Mouse (Mus musculus): Measurements from ENCODE around the gene Mroh8. TPM values are rescaled to one million over a fixed set of nuclear protein-coding genes. Genes with fewer than 3 reads are reported as not detected.

The Mroh8 gene
- polyA plus RNA-seq (2012; rRNA removed): 0.22 and 0.51 TPM in 2 replicates

DNA sequence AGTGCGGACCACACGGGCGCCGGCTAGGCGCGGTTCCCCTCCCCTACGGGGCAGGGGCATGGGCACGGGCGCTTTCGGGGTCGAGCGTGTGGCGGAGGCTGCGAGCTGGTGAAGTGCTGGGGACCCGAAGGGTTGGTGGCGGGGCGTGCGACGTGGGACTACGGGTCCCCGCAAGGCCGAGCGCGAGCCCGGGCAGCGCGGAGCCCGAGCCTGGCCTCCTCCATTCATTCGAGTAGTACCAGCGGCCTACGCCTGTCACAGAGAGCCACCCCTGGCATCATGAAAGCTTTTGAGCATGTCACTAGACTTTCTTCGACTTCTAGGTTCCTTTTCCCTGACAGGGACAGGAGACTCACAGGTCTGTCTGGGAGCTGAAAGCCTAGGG, at the start of gene Mroh8:
TSS of gene Mroh8 (minus strand) at position 134 of the 385 bp plus-strand sequence.
- no peak for DNase-seq (ENCODE audit: low read depth)

DNA sequence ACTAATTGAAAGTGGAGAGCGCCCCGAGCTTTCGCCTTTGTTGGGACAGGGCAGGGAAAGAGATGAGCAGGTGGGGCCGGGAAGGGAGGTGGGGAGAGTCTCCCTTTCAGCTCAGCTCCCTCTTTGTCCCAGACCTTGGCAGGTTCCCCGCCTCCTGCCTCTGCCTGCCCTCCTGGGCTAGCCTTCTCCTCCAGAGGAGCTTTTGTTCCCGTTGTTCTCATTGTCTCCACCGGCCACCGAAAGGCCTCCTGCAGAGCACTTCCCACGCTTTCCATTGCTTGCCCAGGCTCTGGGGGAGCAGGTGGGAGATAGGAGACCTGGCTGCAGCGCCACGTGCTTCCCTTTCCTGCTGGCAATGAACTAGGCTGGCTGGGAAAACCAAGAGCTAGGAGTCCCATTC, 49.2 kb upstream of the Mroh8 start:
- DNase-seq (ENCODE audit: low read depth): no peak

DNA sequence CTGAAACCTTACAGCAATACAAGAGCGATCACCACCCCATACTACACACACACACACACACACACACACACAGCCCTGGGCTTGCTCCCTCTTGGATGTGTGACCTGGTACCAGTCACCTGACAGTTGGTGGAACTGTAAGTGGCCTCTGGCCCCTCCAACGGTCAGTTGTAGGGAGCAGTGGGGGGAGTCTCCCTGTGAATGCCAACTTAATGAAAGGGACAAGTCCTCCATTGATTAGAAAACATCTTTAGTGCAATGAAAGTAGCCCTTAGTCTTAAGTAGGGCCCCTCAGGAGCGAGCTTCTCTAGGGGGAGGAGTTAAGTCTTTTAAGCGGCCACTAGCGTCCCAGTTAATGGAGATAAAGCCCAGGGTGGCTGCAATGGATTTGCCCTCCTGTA, 48.8 kb upstream of the Mroh8 start:
- no peak for DNase-seq (ENCODE audit: low read depth)

DNA sequence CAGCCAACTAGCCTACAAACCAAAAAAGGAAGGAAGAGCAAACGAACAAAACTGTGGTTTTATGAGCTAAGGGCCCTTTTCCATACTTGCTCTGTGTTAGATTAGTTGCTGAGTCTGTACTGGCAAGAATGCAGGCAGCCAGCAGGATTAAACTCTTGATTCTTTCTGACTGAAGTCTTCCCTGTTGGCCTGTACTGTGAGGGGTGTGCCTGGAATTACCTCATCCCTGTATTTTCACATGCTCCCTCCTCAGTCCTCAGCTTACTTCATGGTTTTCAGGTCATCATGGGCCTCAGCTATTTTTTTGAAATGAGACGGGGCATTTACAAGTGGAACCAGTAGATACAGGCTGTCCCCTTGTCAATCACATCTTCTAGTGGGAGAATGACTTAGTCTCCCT, 45.9 kb upstream of the Mroh8 start:
- no peak for DNase-seq (ENCODE audit: low read depth)

DNA sequence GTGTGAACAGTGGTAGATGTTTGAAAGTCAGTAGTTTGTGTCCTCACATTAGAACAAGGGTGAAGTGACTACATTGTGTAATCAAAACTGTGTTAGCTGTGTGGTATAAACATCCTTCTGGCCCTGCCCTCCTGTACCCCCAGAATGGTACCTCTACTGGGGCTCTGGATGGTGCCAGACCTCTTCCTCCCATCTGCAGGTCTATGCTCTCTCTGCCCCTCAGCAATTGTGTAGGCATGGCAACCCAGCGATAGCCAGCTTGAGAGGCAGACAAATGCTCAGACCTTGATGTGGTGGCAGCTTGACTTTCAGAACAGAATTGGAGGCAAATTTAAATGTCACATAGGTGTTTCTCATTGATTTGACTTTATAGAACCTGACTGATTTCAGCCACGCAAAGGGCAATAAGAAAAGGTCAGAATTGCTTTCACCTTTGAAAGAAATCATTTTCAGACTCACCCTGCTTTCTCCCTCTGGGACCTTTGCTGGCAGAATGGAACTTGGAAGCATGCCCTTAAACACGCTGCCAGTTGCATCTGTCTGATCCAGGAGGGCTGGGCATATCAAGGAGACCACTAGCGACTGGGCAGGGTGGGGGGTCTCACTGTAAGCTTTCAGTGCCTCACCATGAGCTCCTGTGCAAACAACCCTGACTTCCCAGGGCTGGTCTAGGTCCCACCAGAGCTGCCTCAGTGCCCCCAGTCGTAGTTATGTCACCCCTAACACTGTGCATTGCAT, 42.8 kb upstream of the Mroh8 start:
- no peak for DNase-seq (ENCODE audit: low read depth)

DNA sequence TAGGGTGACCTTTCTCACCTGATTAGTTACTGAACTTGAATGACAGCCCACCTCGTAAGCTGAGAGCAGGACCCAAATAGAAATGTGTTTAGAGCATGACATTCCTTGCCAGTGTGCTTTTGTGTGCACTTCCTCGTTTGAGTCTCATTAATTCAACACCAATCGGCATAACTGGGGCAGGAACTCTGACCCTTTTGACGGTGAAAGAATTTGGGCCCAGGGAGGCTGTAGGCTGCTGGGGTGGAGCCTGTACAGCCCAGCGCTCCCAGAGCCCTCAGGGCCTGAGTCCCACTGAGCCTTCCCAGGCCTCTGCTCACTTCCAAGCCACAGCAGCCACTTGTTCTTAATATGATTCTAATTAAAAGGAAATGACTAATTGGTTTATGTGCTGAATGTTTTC, 41.5 kb upstream of the Mroh8 start:
- no peak for DNase-seq (ENCODE audit: low read depth)

DNA sequence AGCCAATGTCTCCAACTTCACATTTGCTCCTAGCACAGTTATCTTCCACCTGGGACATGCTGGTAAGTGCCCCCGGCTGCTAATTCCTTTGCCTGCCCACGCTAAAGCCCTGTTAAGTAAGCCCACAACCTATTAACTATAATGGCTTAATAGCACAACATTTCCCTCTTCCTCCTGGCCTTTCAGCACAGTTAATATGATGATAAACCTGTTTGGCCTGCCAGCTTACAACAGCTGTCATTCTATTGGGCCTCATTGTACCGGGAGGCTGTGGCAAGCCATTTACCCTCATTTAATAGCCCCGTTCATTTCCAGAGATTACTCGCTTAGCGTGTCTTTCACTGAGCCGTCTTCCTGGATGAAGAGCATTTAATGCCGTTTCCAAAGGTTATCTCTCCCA, 40.8 kb upstream of the Mroh8 start:
- peak; percentile 91 for DNase-seq (ENCODE audit: low read depth)

DNA sequence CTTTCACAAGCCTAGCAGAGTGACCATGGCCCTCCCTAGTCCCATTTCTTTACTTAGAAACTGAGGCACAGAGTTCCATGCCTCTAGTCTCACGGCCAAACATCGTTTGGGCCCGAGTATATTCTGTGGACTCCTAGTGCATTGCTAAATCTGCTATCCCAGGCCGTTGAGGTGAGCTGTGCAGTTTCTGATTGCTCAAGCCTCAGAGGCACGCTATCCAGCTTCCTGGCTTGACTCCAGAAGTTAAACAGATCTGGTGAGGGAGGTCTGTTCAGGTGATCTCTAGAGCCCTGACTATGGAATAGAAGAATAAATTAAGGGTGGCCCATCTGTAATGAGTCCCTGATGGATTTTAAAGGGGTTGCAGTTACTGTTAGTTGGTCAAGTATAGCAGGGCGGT, 37.9 kb upstream of the Mroh8 start:
- no peak for DNase-seq (ENCODE audit: low read depth)

- DNase-seq (ENCODE audit: low read depth): no peak
These were observed 37.1 kb upstream of the Mroh8 start for GRCm38 (mm10) chr2:157316358-157316933.

DNA sequence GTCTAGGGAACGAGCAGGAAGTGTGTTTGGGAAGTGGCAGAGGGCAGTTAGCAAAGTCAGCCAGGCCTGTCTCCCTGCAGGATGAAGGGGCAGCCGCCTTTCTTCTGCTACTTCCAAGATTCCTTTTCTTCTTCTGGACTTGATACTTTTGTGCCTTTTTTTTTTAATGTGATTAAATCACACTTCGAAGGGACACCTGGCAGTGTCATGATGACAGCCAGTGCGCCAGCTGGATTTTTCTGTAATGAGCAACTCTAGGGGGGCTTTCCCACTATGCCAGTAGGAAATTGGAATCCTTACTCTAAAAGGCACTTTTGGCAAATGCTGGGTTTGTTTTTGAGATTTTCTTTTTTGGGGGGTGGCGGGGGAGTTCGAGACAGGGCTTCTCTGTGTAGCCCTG, 36.1 kb upstream of the Mroh8 start:
- no peak for DNase-seq (ENCODE audit: low read depth)

GRCm38 (mm10) chr2:157314310-157314709, 35.0 kb upstream of the Mroh8 start:
- no peak for DNase-seq (ENCODE audit: low read depth)

DNA sequence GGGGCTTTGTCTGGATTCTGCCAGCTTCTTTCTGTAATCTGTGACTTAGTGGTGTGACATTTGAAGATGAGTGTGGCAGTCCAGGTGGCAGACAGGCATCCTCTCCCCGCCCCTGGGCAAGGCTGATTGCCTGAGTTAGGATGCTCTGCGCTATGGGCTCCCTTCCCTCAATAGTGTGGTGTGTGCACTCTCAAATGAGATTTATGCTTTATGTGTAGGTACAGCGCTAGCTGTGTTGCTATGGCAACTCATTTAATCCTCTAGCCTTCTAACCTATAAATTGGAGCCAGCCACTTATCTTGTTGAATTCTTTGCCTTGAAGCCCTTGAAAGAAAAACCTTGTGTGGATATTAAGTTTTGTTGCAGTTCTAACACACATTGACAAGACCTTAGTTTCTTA, 34.4 kb upstream of the Mroh8 start:
- DNase-seq (ENCODE audit: low read depth): no peak

DNA sequence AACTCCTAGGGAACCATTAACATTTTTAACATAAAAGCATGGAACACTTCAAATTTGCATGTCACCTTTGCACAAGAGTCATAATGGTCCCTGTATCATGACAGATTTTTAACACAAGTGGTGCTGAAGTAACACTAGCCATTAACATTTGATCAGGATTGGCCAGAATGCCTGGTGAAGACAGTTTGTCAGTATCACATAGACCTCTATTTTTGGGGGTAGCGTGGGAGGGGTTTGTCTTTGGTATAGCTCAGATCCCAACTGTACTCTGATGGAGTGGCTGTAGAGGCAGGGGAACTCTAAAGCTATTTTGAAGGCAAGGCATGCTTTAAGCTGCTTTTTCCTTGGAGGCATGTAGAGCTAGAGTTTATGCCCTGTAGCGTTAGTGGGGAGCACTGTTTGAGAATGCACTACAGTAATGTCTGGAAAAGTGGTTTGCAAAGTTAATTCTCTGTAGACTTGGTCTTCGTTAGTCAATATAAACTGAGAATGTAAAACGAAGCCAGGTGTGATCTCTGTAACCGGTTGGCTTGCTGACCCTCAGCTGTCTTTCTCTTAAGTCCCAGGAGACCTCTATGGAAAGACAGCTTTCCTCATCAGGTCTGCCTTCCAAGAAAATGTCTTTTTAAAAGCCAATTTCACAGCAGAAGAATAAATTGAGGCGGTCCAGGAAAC, 31.8 kb upstream of the Mroh8 start:
- DNase-seq (ENCODE audit: low read depth): no peak

DNA sequence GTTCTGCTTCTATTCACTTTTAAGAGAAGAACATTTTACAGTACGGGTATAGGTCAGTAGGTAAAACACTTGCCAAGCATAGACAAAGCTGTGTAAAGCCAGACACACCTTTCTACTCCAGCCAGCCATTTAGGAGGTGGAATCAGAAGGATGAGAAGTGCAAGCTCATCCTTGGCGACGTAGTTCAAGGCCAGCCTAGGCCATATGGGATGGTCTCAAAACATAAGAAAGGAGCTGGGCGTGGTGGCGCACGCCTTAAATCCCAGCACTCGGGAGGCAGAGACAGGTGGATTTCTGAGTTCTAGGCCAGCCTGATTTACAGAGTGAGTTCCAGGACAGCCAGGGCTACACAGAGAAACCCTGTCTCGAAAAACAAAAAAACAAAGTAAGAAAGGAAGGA, 30.3 kb upstream of the Mroh8 start:
- no peak for DNase-seq (ENCODE audit: low read depth)

- no peak for DNase-seq (ENCODE audit: low read depth)
These were observed 29.0 kb upstream of the Mroh8 start for GRCm38 (mm10) chr2:157308273-157308917.

DNA sequence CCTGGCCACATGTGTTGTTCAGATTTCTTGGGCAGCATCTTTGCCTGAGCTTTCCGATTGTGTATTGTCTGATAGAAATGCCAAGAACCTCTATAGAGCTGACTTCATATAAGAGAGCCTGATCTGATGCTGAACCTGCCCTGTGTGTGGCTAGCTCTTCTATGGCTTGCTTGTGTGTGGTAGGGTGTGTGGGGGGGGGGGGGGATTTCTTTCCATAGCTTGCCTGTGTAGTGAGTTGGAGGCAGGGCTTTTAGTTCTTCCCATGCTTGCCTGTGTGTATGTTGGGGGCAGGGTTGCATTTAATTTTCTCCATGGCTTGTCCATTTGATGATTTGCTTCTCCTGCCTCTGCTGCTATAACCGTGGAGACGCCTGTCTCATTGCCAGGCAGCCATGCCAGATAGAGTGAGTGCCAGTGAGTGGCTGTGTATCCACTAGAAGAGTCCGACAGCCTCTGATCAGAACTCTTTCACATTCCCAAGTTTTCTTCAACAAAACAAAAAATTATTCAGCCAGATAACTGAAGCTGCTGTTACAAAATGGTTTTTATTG, 28.4 kb upstream of the Mroh8 start:
- no peak for DNase-seq (ENCODE audit: low read depth)

DNA sequence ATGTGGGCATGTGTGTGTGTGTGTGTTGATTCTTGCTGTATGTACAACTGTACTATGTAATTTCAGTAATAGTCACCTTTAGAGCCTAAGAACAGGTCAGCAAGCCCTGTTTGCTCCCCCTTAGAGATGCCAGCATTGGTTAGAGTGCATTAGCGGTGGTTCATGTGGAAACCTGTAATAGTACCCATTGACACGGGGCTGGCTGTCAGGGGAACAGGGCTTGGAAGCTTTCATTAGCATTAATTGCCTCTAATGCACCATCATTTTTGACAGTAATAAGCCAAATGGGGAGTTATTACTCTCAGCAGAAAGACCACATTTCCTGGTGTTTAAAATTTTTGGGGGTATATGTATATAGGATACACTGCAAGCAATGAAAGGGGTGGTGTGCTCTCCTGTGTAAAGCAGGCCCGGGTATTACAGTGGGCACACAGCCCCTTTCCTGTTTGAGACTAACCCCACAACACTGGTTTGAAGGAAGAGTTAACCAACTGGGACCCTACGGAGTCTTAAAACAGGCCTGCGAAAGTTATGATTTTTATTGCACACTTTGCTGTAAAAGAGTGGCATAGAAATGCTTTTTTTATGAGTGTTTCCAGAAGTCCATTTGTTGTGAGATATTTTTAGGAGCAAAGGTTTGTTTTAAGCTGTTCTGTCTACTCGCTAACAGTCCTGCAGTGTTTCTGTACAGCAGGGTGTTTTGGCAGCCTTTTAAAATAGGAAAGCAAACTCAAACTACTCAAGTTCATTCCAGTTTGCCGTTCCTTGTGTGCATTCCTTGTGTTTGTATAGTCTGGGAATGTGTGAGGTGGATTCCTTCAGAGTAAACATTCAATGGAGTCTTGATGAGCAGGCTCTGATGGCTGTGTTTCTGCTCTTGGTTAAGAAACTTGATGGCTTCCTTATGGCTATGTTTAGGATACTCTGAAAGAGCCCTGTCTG, 27.0 kb upstream of the Mroh8 start:
- DNase-seq (ENCODE audit: low read depth): no peak

DNA sequence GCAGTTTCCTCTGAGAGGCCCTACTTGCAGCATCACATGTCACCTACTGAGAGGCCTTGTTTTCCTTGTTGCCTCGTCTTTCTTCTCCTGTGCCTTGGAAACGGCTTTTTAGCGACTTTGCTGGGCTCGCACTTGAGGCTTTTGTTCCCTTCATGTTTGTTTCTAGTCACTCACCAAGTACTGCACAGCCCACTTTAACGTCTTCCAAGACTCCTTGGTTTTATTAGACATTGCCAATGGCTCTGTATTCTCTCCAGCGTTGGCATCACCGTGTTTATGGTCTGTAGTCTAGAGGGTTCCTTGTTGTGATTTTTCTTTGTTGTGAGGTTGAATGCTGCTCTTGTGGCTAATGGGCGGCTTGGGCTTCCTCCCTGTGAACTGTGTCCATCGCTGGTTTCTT, 23.7 kb upstream of the Mroh8 start:
- DNase-seq (ENCODE audit: low read depth): no peak

DNA sequence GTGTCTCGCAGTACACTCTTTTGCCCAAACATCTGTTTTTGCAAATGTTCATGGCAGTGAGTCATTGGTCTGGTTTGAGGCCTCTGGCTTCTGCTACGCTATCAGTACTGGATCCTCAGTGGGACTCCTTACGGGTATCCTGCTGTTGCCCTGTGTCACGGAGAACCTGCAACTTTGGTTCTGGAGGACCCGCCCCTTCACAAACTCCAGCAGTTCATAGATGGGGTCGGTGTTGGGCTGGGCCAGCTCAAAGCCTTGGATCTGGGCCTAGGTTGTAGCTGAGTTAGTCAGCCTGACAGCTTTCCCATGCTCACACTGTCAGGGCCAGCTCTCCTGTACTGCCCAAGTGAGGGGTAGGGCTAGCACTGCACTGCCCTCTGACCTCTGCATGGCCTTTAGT, 20.7 kb upstream of the Mroh8 start:
- no peak for DNase-seq (ENCODE audit: low read depth)

DNA sequence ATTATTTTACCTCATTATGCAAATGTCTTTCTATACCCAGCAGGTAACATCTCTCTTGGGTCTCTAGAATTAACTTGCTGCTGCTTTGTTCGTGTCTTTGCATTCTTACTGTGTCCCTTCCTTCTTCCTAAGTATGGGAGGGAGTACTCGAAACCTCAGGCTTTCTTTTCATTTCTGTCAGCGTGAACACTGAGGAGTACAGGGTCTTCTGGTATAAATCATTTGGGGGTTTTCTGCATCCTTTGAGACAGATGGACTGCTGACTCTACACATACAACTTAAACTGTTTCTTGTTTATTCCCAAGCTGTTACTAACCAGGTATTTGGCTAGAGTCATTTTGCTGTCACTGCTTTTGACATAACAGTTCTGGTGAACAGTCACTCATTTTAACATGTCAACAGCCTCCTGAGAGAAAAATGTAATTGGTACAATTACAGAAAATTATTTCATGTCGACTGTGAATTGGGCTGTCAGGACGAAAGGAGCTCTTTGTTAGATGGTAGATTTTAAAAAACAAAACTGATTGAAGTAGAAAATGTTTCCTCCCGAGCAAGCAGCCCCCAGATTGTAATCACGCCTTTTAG, 16.8 kb upstream of the Mroh8 start:
- DNase-seq (ENCODE audit: low read depth): no peak

DNA sequence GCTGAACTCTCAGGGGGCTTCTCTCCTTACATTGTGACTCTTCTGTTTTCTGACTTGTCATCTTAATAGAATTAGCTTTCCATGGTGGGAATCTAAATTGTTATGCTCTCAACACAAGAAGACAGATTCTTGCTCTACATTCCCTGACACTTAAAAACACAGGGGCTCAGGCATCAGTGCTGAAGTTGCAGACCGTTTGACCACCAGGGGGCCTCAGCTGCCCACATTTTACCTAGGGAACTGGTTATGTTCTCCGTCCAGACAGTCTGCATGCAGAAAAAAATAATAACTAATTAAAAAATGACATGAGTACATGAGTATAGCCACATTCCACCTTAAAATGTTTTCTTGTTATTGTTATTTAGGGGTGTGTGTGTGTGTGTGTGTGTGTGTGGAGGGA, 12.7 kb upstream of the Mroh8 start:
- no peak for DNase-seq (ENCODE audit: low read depth)

Data from gonadal fat pad, adult 2 months (tissue).